Mouse (Mus musculus) forebrain, embryonic 11.5 days (tissue): ENCODE measurements around the gene Ssr4. TPM values are rescaled to one million over a fixed set of nuclear protein-coding genes. Genes with fewer than 3 reads are reported as not detected.
"Not testable (repeated sequence)": the region's sequence is repeated elsewhere in the genome, so short reads cannot be mapped to it uniquely, and the experiment has no call there.

Experiments used
- ATAC-seq: fragments of 200-750 bp; cut with Nextera tagmentation; replicated peaks from 2 replicates; pipeline ENCODE4 v1.8.0; 2017; ENCODE audit warnings: moderate TSS enrichment; ENCODE audit not compliant: low FRiP score
- DNase-seq: peaks from one replicate; pipeline ENCODE4 v3.0.0-alpha.2; 2017; ENCODE audit warnings: low spot score
- H3K27ac ChIP-seq: fragments of 300-500 bp; sonication (generic); 2 replicates; pipeline ENCODE4 v1.5.1; 2014; ENCODE audit warnings: low read depth, low read length
- H3K27me3 ChIP-seq: fragments of 300-500 bp; sonication (generic); 2 replicates; pipeline ENCODE4 v1.6.1; 2014; ENCODE audit warnings: mild to moderate bottlenecking, low read length, mixed read lengths; ENCODE audit not compliant: control insufficient read depth, insufficient read depth
- H3K36me3 ChIP-seq: fragments of 300-500 bp; sonication (generic); 2 replicates; pipeline ENCODE4 v1.6.1; 2014; ENCODE audit warnings: mild to moderate bottlenecking, low read length, moderate library complexity, mixed read lengths; ENCODE audit not compliant: control insufficient read depth, insufficient read depth
- H3K4me1 ChIP-seq: fragments of 300-500 bp; sonication (generic); replicated peaks from 2 replicates; pipeline ENCODE4 v1.6.1; 2014; ENCODE audit warnings: low read length, mixed read lengths; ENCODE audit not compliant: control insufficient read depth, insufficient read depth
- H3K4me2 ChIP-seq: fragments of 300-500 bp; sonication (generic); 2 replicates; pipeline ENCODE4 v1.6.1; 2014; ENCODE audit warnings: low read depth, mild to moderate bottlenecking, low read length, moderate library complexity, mixed read lengths; ENCODE audit not compliant: severe bottlenecking
- H3K4me3 ChIP-seq: fragments of 300-500 bp; sonication (generic); 2 replicates; pipeline ENCODE4 v1.5.1; 2014; ENCODE audit warnings: low read depth, low read length
- H3K9ac ChIP-seq: fragments of 300-500 bp; sonication (generic); 2 replicates; pipeline ENCODE4 v1.6.1; 2014; ENCODE audit warnings: low read length
- H3K9me3 ChIP-seq: fragments of 300-500 bp; sonication (generic); 2 replicates; pipeline ENCODE4 v1.6.1; 2016; ENCODE audit warnings: low read length, mixed read lengths; ENCODE audit not compliant: control insufficient read depth
- WGBS: fragments of 180-500 bp; shearing (Covaris S2); extraction: QIAGEN DNeasy Blood & Tissue Kit; methylation state at CpG from one replicate; pipeline ENCODE4 v1.1.7; 2014; 5-methylcytosine and 5-hydroxymethylcytosine counted together
- polyA plus RNA-seq: library from polyadenylated mRNA; unstranded; fragments of >200 nt; fragmentation: Nextera tagmentation; extraction: Ambion mirVana; gene quantifications from 2 replicates; pipeline ENCODE4 v1.2.1, GENCODE M21; 2014

The Ssr4 gene
- 109 and 120 TPM in 2 replicates for polyA plus RNA-seq

- no peaks in the 10 kb centered on the region for H3K36me3 ChIP-seq
- ATAC-seq (peak; percentile 98), DNase-seq (peak; percentile 94)
- H3K27me3 ChIP-seq: no peaks in the 10 kb centered on the region
- H3K4me1 ChIP-seq: no peaks in the 10 kb centered on the region
- peak within 1 kb of the TSS; percentile 70 for H3K9ac ChIP-seq
- H3K9me3 ChIP-seq: no peaks in the 10 kb centered on the region
- H3K4me3 ChIP-seq: peak within 1 kb of the TSS; percentile 50
- H3K4me2 ChIP-seq: peak within 1 kb of the TSS; percentile 50
- peak within 1 kb of the TSS; percentile 32; the same call in 1 of the 2 replicates for H3K27ac ChIP-seq
- 12% methylated on average over 46 of the region's 52 CpGs for WGBS
Observed at GRCm38 (mm10) chrX:73786364-73787224, at the start of gene Ssr4, which contains the start of gene Idh3g. Gene Ssr4 (plus strand): TSS chrX:73787028. Gene Idh3g (minus strand): TSS chrX:73786897.

GRCm38 (mm10) chrX:73738155-73738554, 48.7 kb upstream of the Ssr4 start:
- 63% methylated on average over 1 of the region's 1 CpGs for WGBS
- Histone ChIP-seq H3K27me3 (no peaks in the 10 kb centered on the region), H3K4me2 (no peak overlapping the region), H3K4me1 (no peaks in the 10 kb centered on the region), H3K4me3 (no peak overlapping the region), H3K36me3 (no peaks in the 10 kb centered on the region), H3K27ac (no peak overlapping the region), H3K9ac (no peak overlapping the region), H3K9me3 (no peaks in the 10 kb centered on the region)
- ATAC-seq (no peak), DNase-seq (no peak)

GRCm38 (mm10) chrX:73739151-73739550, 47.7 kb upstream of the Ssr4 start:
- H3K4me1 ChIP-seq: no peaks in the 10 kb centered on the region
- WGBS: 63% methylated on average over 5 of the region's 5 CpGs
- DNase-seq: no peak

GRCm38 (mm10) chrX:73739841-73740240, 47.0 kb upstream of the Ssr4 start:
- H3K9ac ChIP-seq, H3K4me2 ChIP-seq, H3K4me3 ChIP-seq, H3K36me3 ChIP-seq, DNase-seq, ATAC-seq, H3K27me3 ChIP-seq, H3K27ac ChIP-seq, H3K4me1 ChIP-seq, H3K9me3 ChIP-seq: not testable (repeated sequence)
- 97% methylated on average over 7 of the region's 7 CpGs for WGBS

More at GRCm38 (mm10) chrX:73739151-73739550, 47.7 kb upstream of the Ssr4 start:
- no peak for ATAC-seq
- Histone ChIP-seq H3K4me2 (no peak overlapping the region), H3K9ac (no peak overlapping the region), H3K9me3 (no peaks in the 10 kb centered on the region), H3K27ac (no peak overlapping the region), H3K36me3 (no peaks in the 10 kb centered on the region), H3K27me3 (no peaks in the 10 kb centered on the region), H3K4me3 (no peak overlapping the region)

- DNase-seq: no peak
- H3K9ac ChIP-seq: no peak overlapping the region
- H3K27me3 ChIP-seq: no peaks in the 10 kb centered on the region
- H3K9me3 ChIP-seq: no peaks in the 10 kb centered on the region
- no peaks in the 10 kb centered on the region for H3K36me3 ChIP-seq
- H3K4me3 ChIP-seq: no peak overlapping the region
- H3K27ac ChIP-seq: no peak overlapping the region
- no peaks in the 10 kb centered on the region for H3K4me1 ChIP-seq
- no peak for ATAC-seq
- 84% methylated on average over 1 of the region's 1 CpGs for WGBS
- no peak overlapping the region for H3K4me2 ChIP-seq
Observed at GRCm38 (mm10) chrX:73744774-73745481, 41.9 kb upstream of the Ssr4 start.

- ATAC-seq (no peak), DNase-seq (no peak)
- Histone ChIP-seq H3K4me3 (no peak overlapping the region), H3K9me3 (no peaks in the 10 kb centered on the region), H3K36me3 (no peaks in the 10 kb centered on the region), H3K4me1 (no peaks in the 10 kb centered on the region), H3K27ac (no peak overlapping the region), H3K4me2 (no peak overlapping the region), H3K27me3 (no peaks in the 10 kb centered on the region), H3K9ac (no peak overlapping the region)
- WGBS: 85% methylated on average over 1 of the region's 1 CpGs
Observed at GRCm38 (mm10) chrX:73748977-73749376, 37.9 kb upstream of the Ssr4 start.

GRCm38 (mm10) chrX:73756334-73757140, 30.3 kb upstream of the Ssr4 start, which contains the start of gene Plxnb3:
Gene Plxnb3 (plus strand): TSS chrX:73757090.
- no peak within 1 kb of the TSS for H3K4me2 ChIP-seq
- no peaks in the 10 kb centered on the region for H3K36me3 ChIP-seq
- no peak for ATAC-seq
- no peak within 1 kb of the TSS for H3K4me3 ChIP-seq
- H3K27me3 ChIP-seq: no peaks in the 10 kb centered on the region; the same call in 1 of the 2 replicates
- 57% methylated on average over 5 of the region's 5 CpGs for WGBS
- H3K27ac ChIP-seq: no peak within 1 kb of the TSS
- no peaks in the 10 kb centered on the region for H3K4me1 ChIP-seq
- DNase-seq: no peak
- H3K9ac ChIP-seq: no peak within 1 kb of the TSS
- H3K9me3 ChIP-seq: no peaks in the 10 kb centered on the region

GRCm38 (mm10) chrX:73758611-73759290, 28.1 kb upstream of the Ssr4 start:
- no peaks in the 10 kb centered on the region for H3K36me3 ChIP-seq
- H3K4me3 ChIP-seq: no peak overlapping the region
- 85% methylated on average over 13 of the region's 13 CpGs for WGBS
- ATAC-seq (no peak), DNase-seq (no peak)
- no peaks in the 10 kb centered on the region for H3K9me3 ChIP-seq
- H3K4me1 ChIP-seq: no peaks in the 10 kb centered on the region
- H3K27ac ChIP-seq: no peak overlapping the region
- H3K27me3 ChIP-seq: no peaks in the 10 kb centered on the region; the same call in 1 of the 2 replicates
- H3K4me2 ChIP-seq: no peak overlapping the region
- H3K9ac ChIP-seq: no peak overlapping the region
